Mouse (Mus musculus) liver (tissue): ENCODE results near the gene Samd4b.
"Not testable (repeated sequence)": the region's sequence is repeated elsewhere in the genome, so short reads cannot be mapped to it uniquely, and the experiment has no call there.

Experiments
- DNase-seq: peaks from one replicate; pipeline ENCODE4 v3.0.0-alpha.2; 2020; ENCODE audit warnings: mixed read lengths

Gene Samd4b

DNA sequence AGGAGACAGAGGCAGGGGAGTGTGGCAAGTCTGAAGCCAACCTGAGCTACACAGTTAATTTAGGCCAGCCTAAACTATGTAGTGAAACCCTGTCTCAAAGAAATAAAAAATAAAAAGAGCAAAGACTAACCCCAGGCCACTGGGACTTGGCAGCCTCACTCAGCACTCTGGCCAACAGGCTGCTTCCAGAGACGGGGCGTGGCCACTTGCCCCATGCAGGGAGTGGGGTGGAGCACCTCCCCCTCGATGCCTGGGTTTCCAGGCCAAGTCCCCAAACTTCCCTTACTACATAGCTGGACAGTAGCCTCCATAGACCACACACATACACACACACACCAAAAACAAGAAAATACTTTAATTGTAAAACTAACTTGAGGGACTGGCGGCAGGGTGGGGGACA lies 39.5 kb downstream of the Samd4b start:
- no peak for DNase-seq

- peak; percentile 30 for DNase-seq
Observed at GRCm38 (mm10) chr7:28557708-28558107, 40.2 kb downstream of the Samd4b start.

DNA sequence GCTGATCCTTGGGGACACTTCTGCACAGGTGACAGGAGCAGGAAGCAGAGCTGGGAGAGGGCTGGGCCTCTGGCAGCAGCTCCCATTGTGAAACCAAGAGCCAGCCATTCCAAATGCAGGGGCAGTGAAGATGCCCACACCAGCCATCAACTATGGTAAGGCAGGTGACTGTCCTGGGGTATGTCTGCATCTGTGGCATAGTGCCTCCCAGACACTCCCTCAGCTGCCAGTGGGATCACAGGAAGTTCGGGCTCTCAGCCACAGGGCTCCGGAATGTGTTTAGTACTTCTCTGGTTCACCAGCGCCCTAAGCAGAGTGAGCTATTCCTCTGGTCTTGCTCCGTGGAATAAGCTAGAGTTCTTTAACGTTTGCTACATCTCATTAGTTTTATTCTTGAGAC lies 40.9 kb downstream of the Samd4b start:
- no peak for DNase-seq

GRCm38 (mm10) chr7:28555939-28556535 lies 41.9 kb downstream of the Samd4b start:
- DNase-seq, result no peak

DNA sequence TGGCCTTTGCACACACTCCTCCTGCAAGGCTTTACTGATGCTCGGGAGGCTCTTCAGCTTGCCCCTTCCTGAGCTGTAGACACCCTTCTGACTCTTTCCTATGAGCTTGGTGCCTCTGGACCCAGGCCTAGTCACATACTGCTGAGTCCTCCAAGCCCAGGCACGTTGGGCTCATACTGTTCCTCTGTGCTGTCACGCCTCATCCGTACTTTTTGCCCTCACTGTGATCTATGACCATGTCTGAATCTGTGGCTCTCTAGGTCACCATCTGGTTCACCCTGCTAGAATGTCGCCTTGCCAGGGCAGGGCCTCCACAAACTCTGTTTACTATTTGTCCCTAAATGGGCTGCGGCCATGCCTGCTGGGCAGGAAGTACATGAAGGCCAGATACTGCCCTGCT lies 44.9 kb downstream of the Samd4b start:
- no peak for DNase-seq

- no peak for DNase-seq
Observed at GRCm38 (mm10) chr7:28547628-28548027, 50.3 kb downstream of the Samd4b start.

DNA sequence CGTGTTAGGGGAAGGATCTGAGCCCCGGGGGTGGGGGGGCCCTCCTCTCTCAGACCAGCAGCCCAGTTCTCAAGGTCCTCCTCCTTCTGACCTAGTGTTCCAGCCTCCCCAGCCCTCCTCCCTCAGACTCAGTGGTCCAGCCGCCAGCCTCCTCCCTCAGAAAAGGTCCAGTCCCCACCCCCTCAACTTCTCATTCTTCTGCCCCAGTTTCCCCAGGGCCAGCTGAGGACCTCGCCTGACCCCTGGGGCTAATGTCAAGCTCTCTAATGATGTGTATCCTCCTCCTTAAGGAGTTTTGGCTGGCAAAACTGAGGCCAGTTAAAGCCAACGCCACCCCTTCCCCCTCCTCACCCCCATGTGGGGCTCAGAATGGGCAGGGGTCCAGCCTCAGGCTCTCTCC lies 50.8 kb downstream of the Samd4b start, which contains the start of gene Nccrp1:
Gene Nccrp1, minus strand, starts transcription at position 101 of the 400 bp plus-strand sequence.
- no peak for DNase-seq

GRCm38 (mm10) chr7:28546649-28547048 lies 51.3 kb downstream of the Samd4b start:
- DNase-seq, result no peak

DNA sequence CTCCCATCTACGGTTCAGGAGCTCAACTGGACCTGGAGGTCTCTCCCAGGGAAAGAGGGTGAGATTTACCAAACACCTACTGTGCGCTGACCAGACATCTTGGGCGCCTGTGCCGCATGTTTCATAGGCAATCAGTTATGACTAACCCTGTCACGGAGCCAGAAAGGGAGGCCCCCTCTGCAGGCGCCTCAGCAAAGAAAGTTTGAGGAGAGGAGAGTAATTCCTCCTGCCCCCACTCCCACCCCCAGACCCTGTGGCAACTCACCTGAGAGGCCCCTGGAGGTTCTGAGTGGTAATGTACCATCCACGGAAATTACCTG lies 52.1 kb downstream of the Samd4b start:
- no peak for DNase-seq

DNA sequence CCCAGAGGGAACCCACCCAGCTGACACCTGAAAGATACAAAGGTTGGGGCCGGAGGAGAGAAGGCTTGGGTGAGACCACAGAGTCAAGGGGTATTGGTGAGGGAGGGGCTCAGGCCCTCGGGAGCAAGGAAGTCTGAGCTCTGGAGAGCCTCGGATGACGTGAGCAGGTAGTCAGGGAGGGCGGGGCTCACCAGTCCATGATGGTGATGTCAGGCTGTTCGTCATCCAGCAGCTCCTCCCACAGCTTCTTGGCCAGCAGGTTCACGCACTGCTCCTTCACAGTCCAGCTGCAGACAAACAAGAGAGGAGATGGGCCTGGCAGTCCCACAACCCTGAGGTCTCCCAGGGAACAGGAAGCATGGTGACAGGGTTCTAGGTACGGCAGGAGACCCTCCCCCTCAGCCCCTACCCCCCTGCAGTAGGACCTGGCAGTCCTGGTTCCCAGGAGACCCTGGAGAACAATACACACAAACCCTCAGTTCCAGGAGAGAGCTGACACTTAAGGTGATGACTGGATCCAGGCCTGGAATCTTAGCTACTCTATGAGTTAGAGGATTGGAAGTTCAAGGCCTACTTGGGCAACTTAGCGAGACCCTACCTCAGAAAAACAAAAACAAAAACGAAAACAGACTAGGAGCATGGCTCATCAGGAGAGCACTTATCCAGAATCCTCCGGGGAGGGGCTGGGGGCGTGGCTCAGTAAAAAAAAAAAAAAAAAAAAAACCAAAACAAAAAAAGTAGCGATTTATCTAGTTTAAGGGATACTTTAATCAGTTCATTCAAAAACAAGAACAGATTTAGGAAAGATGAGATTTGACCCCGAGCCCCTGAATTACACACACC lies 52.7 kb downstream of the Samd4b start:
- DNase-seq, result no peak

GRCm38 (mm10) chr7:28544051-28544601 lies 53.8 kb downstream of the Samd4b start:
- no peak for DNase-seq

DNA sequence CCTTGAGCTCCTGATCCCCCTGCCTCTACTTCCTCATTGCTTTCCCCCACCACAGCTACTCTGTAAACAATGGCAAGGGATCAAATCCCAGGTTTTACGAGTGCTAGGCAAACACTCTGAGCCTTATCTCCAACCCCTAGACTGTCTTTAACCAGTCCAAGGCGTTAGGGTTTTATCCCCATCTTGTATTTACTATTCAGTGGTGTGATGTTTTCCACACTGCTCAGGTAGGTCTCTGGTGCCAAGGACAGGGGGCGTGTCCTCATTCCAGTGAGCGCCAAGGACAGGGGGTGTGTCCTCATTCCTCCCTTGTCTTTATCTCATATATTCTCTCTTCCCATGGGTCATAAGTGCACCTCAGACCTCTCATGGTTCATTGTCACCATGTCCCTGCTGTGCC lies 57.4 kb downstream of the Samd4b start, which contains the start of gene Sycn:
Gene Sycn, plus strand, starts transcription at position 360 of the 400 bp plus-strand sequence.
- no peak for DNase-seq

DNA sequence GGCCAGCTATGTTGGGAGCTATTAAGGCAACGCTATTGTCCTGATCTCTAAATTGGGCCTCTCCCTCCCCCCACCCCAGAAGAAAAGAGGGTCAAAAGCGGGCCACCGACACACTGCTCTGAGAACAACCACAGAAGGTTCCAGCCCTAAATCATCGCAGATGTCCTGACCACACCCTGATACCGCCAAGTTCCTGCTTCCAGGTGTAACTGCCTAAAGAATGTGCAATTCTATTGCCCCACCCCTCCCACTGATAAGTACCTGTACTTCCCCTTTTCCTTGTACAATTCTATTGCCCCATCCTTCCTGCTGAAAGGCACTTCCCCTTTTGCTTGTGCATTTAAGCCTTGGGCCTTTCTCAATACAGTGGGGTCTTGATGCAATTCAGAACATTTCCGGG lies 59.1 kb downstream of the Samd4b start:
- DNase-seq, result not testable (repeated sequence)

GRCm38 (mm10) chr7:28532005-28532404 lies 65.9 kb downstream of the Samd4b start:
- no peak for DNase-seq

- peak; percentile 80 for DNase-seq
Observed at GRCm38 (mm10) chr7:28527922-28528719, 69.8 kb downstream of the Samd4b start.

DNA sequence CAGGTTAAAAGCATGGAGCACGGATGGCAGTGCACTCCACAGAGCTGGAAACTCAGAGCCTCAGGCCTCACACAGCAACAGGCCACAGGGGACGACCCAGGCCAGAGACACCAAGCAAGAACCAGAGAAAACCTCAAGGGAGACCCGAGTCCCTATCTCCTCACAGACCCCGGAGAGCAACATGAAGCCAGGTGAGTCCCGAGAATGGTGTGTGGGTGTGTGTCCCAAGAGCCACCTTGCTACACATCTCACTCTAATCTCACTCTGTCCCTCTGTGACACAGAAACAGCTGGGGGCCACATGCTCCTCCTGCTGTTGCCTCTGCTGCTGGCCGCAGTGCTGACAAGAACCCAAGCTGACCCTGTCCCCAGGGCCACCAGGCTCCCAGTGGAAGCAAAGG lies 75.4 kb downstream of the Samd4b start, which contains the start of gene Ifnl3:
Gene Ifnl3, plus strand, starts transcription at position 301 of the 400 bp plus-strand sequence.
- not testable (repeated sequence) for DNase-seq

DNA sequence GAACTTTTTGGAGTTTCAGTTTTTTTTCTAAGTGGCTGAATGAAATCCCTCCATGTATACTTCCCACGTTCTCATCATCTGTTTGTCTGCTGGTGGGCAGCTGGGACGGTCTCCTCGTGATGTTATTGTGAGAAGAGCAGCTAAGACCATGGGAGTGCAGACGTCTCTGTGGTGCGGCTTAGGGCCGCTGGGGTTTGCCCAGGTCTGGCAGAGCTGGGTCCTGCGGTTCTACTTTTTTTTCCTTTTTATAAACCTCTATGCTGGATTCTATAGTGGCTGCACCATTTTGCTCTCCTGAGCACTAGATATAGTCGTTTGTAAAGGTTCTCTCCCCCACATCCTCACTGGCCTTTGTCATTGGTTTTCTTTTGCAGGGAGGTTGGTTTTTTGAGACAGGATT lies 86.5 kb downstream of the Samd4b start:
- no peak for DNase-seq

GRCm38 (mm10) chr7:28510405-28510974 lies 87.5 kb downstream of the Samd4b start, which contains the start of gene Ifnl2:
Ifnl2 (minus strand) TSS chr7:28510455.
- DNase-seq, result not testable (repeated sequence)

DNA sequence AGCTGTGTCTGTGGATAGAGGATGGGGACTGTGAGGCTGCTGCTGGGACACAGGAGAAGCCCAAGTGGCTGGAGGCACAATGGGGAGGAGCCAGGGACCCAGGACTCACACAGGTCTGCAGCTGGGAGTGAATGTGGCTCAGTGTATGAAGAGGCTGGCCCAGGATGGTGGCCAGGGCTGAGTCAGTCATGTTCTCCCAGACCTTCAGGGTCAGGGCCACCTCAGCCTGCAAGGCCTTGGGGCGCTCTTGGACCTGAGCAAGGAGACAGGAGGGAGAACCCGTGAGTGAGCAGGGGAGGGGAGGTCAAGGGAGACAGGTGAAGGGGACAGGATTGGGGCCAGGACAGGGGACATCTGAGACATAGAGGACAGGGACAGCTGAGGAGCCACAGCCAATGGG lies 88.8 kb downstream of the Samd4b start:
- not testable (repeated sequence) for DNase-seq

DNA sequence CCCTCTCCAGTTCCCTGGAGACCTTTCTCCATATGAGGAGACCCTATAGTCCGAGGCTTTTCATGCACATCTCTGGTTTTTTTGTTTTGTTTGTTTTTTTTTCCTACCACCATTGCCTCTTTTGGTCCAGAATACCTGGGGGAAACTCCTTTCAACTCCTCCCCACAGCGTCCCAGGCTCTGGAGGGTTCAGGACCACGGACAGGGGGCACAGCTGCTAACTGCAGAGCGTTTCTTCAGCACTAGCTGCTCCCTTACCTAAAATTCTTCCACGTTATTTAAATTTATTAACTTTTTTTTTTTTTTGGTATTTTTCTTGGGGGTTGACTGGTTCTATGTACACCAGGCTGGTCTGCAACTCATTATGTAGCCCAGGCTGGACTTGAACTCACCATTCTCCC lies 92.4 kb downstream of the Samd4b start:
- DNase-seq, result no peak

- no peak for DNase-seq
Observed at GRCm38 (mm10) chr7:28495426-28495825, 102.5 kb downstream of the Samd4b start.

- no peak for DNase-seq
Observed at GRCm38 (mm10) chr7:28492310-28492709, 105.6 kb downstream of the Samd4b start.

- no peak for DNase-seq
Observed at GRCm38 (mm10) chr7:28490903-28491302, 107.0 kb downstream of the Samd4b start.
